Mouse (Mus musculus) ZHBTc4 (cell line): Measurements from ENCODE around the gene Kcnmb2.

ENCODE experiments used
- DNase-seq: peaks from one replicate; pipeline ENCODE4 v3.0.0-alpha.2; 2011; ENCODE audit warnings: low read depth, low spot score

The Kcnmb2 gene

DNA sequence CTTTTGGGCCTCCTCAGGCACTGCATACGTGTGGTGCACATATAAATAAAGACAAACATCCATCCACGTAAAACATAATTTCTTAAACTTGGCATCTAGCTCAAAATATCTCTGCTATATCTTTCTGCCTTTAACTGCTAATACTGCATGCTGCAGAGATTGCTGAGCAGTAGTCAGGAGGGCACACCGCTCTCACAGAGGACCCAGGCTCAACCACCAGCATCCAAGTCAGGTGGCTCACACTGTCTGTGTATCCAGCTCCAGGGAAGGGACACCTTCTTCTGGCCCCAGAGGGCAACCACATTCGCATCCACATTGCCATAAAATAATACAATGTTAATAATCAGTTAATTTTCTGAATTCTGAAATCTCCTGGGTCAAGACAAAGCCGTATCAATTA lies 241.9 kb downstream of the Kcnmb2 start:
- no peak for DNase-seq

DNA sequence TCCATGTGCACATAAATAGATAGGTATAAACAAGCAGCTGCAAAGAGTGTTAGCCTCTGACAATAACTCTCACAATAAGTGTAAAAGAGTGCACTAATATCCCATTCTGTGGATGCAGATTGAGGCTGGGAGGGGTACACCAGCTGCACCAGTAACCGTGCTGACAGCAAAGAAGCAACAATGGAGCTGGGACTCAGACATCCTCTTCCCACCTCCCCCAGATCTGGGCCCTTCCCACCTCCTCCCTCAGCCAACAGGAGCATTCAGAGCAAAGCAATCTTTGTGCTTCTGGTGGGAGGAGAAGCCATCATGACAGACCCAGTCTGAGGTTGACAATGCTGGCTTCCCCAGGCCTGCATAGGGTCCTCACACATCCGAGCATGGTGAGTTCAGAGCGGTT lies 242.3 kb downstream of the Kcnmb2 start:
- DNase-seq: no peak

DNA sequence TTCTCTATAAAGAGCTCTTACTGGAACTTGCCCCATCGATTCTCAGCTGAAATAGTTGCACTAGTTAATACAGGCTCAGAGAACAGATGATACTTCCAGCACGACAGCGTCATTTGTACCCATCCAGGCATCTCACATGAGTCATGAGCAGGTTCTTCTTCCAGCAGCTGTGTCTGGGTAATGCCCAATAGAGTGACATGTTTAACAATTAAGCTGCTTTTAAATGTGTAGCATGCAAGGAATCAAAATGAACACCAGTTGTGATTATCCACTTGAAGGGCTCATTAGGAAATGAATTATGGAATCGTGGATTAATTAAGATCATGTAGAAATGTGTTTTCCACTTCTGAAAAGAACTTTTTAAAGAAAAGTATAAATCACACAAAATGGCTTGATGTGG lies 245.4 kb downstream of the Kcnmb2 start:
- DNase-seq: no peak

GRCm38 (mm10) chr3:32149851-32150570 lies 247.7 kb downstream of the Kcnmb2 start:
- no peak for DNase-seq

- no peak for DNase-seq
Measured at GRCm38 (mm10) chr3:32180519-32180918, 278.2 kb downstream of the Kcnmb2 start.

DNA sequence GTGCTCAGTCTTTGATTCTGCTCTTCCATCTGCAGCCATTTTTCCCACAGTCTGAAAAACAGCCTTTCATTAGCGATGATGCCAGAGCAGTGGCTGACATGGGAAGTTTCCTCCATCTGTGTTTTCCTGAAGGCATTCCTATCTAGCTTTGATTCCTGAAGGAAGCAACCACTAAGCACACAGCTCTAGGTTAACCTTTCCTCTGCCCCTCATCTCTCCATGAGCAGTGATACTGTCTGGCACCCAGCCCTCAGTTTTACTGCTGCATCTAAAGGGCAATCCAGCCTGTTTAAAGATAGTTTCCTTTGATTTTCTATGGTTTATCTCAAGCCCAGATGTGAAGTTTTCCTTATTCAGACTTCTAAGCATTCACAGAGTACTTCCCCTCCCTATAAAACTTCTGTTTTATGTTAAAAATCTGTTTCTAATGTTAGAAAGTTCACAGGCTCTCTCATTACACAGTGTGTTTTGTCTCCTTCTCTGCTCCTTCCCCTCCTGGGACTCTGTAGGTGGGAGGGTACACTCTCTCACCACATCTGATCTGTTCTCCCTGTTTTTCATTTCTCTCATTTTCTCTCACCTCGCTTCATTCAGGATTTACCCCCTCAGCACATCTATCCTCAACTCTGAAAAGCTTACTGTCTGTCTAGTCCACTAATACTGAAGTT lies 283.7 kb downstream of the Kcnmb2 start:
- DNase-seq: no peak

GRCm38 (mm10) chr3:32188521-32188920 lies 286.2 kb downstream of the Kcnmb2 start:
- peak; percentile 76 for DNase-seq

- DNase-seq: peak; percentile 51
Measured at GRCm38 (mm10) chr3:32188955-32189354, 286.6 kb downstream of the Kcnmb2 start.

GRCm38 (mm10) chr3:32189956-32190355 lies 287.6 kb downstream of the Kcnmb2 start:
- DNase-seq: no peak

- DNase-seq: no peak
Measured at GRCm38 (mm10) chr3:32194014-32194413, 291.7 kb downstream of the Kcnmb2 start.

DNA sequence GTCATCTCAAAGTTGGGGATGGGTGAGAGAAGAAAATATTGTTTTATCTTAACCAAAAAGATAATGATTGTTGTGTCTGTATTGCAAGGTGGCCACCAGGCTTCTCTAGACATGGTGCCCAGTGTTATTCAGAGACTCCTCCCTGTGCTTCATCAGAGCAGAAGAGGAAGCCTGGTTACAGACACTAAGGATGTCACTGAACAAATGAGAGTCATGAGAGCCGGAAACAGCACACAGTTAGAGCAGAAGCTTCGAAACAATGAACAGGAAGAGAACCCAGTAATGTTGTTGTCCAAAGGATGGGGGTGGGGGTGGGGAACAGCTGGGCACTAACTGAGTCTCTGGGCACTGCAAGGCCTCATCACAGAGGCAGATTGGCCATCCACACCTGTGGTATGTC lies 324.4 kb downstream of the Kcnmb2 start:
- DNase-seq: no peak

GRCm38 (mm10) chr3:32236766-32237165 lies 334.5 kb downstream of the Kcnmb2 start:
- DNase-seq: no peak
